Mouse (Mus musculus): ENCODE measurements around the gene Mob2.

Mob2 gene

DNA sequence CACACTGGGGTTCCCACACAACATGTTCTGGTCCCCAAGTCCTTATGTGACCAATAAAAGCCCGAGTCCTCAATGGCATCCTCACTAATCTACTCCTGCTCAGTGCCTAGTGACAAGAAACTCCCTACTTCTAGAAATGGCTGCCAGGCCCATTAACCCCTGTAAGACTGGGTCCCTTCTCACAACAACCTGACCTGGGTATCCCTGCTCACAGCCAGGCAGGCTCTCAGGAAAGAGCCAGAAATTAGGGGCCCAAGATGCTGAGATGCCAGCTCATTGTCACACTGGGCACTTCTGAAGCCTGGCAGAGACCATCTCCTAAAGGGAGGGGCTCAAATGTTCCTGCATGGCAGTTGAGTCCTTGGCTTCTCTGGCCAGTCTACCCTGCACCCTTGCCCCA is 32.1 kb upstream of the Mob2 start:
- H3K4me1 ChIP-seq (replicated peaks; ENCODE audit: low read depth, low read length): peaks cover 17% of the 10 kb centered on the region
- no peak overlapping the region for H3K4me3 ChIP-seq (replicated peaks; ENCODE audit: low read length)
- H3K9me3 ChIP-seq (ENCODE audit: low read length): no peaks in the 10 kb centered on the region
- H3K36me3 ChIP-seq (ENCODE audit: insufficient read depth, low read length): no peaks in the 10 kb centered on the region
- H3K27me3 ChIP-seq (ENCODE audit: insufficient read depth, low read length): peaks cover 94% of the 10 kb centered on the region
- TF ChIP-seq NANOG (IDR thresholded peaks at IDR 0.05; ENCODE audit: borderline replicate concordance, low read length) (no peak), POU5F1 (IDR thresholded peaks at IDR 0.05; ENCODE audit: borderline replicate concordance, low read length) (no peak), CTCF (conservative IDR thresholded peaks at IDR 0.05; ENCODE audit: low read length) (no peak)

DNA sequence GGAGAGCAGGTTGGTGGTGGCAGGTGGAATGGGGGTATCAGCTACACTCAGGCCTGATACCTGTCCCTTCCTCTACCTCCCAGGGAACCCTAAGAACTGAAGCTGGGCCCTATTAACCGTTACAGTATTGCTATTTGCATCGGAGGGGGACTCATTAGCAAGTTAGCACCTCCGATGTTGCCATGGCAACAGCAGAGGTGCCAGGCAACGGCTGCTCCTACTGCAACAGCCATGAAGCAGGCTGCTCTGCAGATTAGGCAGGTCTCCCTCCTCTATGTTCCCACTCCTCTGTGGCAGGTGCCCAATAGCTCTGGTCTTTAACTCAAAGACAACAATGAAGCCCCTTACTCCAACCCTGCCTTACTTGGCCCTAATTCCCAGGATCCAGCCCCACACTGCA is 31.0 kb upstream of the Mob2 start:
- Histone ChIP-seq H3K4me1 (replicated peaks; ENCODE audit: low read depth, low read length) (peaks cover 17% of the 10 kb centered on the region), H3K36me3 (ENCODE audit: insufficient read depth, low read length) (no peaks in the 10 kb centered on the region), H3K4me3 (replicated peaks; ENCODE audit: low read length) (no peak overlapping the region), H3K27me3 (ENCODE audit: insufficient read depth, low read length) (peaks cover 96% of the 10 kb centered on the region), H3K9me3 (ENCODE audit: low read length) (no peaks in the 10 kb centered on the region)
- no peak for TF ChIP-seq POU5F1 (IDR thresholded peaks at IDR 0.05; ENCODE audit: borderline replicate concordance, low read length)
- no peak for TF ChIP-seq NANOG (IDR thresholded peaks at IDR 0.05; ENCODE audit: borderline replicate concordance, low read length)
- TF ChIP-seq CTCF (conservative IDR thresholded peaks at IDR 0.05; ENCODE audit: low read length): no peak

DNA sequence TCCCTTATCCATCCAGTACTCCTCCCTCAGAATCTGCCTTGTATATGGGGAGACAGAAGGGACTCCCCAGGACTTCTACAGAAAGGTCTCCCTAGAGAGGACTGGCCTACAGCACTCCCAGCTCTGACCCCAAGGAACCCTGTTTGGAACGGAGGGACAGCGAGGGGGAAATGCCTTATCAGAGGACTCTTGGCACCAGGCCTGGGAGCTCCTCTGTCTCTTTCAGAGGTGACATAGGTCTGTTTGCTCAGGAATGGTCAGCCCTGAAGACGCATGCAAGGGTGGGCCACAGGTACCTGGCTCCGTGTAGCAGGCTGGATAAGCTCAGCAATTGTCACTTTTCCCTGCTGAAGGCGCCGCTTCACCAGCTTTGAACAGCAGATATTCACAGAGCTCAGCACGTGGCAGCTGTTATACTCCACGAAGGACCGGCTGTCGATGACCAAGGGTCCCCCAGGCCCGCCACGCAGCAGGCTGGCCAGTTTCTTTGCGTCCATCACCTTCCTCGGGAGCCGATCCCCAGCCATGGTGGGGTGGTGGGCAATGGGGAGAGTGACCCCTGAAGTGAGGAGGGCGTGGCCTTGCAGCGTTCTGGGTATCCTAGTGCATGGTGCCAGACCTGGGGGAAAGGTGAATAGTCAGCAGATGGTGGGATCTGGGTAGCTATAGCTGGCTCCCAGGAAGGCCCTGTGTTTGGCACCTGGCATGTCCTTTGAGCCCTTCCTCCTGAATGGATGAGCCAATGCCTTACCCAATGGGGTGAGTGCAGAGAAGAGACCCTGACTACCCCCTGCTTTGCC is 29.0 kb upstream of the Mob2 start:
- TF ChIP-seq NANOG (IDR thresholded peaks at IDR 0.05; ENCODE audit: borderline replicate concordance, low read length) (no peak), CTCF (conservative IDR thresholded peaks at IDR 0.05; ENCODE audit: low read length) (no peak), POU5F1 (IDR thresholded peaks at IDR 0.05; ENCODE audit: borderline replicate concordance, low read length) (no peak)
- Histone ChIP-seq H3K4me1 (replicated peaks; ENCODE audit: low read depth, low read length) (peaks cover 8% of the 10 kb centered on the region), H3K4me3 (replicated peaks; ENCODE audit: low read length) (no peak overlapping the region), H3K9me3 (ENCODE audit: low read length) (no peaks in the 10 kb centered on the region), H3K27me3 (ENCODE audit: insufficient read depth, low read length) (peaks cover 99% of the 10 kb centered on the region), H3K36me3 (ENCODE audit: insufficient read depth, low read length) (no peaks in the 10 kb centered on the region)

DNA sequence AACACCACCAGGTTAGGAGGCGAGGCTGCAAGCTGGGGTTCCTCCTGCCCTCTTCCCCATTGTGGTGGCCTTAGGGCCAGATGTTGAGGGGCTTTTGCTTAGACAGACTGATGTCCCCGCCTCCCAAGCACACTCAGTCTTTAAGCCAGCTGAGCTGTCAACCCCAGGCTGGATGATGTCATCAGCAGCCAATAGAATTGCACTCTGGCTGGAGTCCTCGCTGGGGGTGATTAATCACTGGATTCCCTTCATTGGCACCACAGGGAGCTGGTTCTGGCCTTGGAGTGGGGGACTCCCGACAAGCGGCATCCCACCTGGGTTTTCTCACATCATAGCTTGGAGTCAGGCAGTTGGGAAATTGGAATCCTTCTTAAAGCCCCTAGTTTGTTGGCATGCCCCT is 28.0 kb upstream of the Mob2 start:
- Histone ChIP-seq H3K27me3 (ENCODE audit: insufficient read depth, low read length) (peaks cover 100% of the 10 kb centered on the region), H3K4me1 (replicated peaks; ENCODE audit: low read depth, low read length) (peaks cover 11% of the 10 kb centered on the region)
- TF ChIP-seq CTCF (conservative IDR thresholded peaks at IDR 0.05; ENCODE audit: low read length) (no peak), NANOG (IDR thresholded peaks at IDR 0.05; ENCODE audit: borderline replicate concordance, low read length) (no peak), POU5F1 (IDR thresholded peaks at IDR 0.05; ENCODE audit: borderline replicate concordance, low read length) (no peak)

DNA sequence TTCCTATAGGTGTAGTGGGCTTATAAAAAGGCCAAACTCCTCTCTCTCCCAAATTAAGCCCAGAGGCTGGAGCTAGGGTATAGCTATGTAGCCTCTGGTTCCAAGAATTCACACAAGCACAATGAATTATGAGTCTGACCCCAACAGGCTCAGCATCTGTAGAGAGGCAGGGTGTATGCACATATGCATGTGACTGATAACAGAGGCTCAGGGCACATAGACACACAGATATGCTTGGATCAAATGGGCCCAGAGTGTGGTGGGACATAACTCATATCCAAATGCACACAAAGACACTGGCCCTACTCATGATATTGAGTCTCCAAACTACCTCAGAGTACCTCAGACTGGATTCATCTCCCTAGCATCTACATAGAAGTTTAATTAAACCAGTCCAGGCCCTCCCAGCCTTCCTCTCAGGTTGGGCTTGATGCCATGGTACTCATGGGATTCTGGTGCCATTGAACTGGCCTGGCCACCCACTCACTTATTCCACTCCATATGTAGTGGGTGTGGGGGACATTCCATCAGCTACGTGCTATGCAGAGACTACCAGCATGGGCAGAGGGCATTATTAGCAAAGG is 26.3 kb upstream of the Mob2 start:
- Histone ChIP-seq H3K4me1 (replicated peaks; ENCODE audit: low read depth, low read length) (peaks cover 18% of the 10 kb centered on the region), H3K9me3 (ENCODE audit: low read length) (0 out of 2 replicates have a peak, but pooled peaks cover 7% of the 10 kb centered on the region), H3K36me3 (ENCODE audit: insufficient read depth, low read length) (no peaks in the 10 kb centered on the region), H3K4me3 (replicated peaks; ENCODE audit: low read length) (no peak overlapping the region), H3K27me3 (ENCODE audit: insufficient read depth, low read length) (peaks cover 100% of the 10 kb centered on the region)
- TF ChIP-seq CTCF (conservative IDR thresholded peaks at IDR 0.05; ENCODE audit: low read length): no peak
- TF ChIP-seq NANOG (IDR thresholded peaks at IDR 0.05; ENCODE audit: borderline replicate concordance, low read length): no peak
- TF ChIP-seq POU5F1 (IDR thresholded peaks at IDR 0.05; ENCODE audit: borderline replicate concordance, low read length): no peak

More for the DNA sequence above, 28.0 kb upstream of the Mob2 start:
- H3K9me3 ChIP-seq (ENCODE audit: low read length): 0 out of 2 replicates have a peak, but pooled peaks cover 1% of the 10 kb centered on the region
- no peaks in the 10 kb centered on the region for H3K36me3 ChIP-seq (ENCODE audit: insufficient read depth, low read length)
- no peak overlapping the region for H3K4me3 ChIP-seq (replicated peaks; ENCODE audit: low read length)

DNA sequence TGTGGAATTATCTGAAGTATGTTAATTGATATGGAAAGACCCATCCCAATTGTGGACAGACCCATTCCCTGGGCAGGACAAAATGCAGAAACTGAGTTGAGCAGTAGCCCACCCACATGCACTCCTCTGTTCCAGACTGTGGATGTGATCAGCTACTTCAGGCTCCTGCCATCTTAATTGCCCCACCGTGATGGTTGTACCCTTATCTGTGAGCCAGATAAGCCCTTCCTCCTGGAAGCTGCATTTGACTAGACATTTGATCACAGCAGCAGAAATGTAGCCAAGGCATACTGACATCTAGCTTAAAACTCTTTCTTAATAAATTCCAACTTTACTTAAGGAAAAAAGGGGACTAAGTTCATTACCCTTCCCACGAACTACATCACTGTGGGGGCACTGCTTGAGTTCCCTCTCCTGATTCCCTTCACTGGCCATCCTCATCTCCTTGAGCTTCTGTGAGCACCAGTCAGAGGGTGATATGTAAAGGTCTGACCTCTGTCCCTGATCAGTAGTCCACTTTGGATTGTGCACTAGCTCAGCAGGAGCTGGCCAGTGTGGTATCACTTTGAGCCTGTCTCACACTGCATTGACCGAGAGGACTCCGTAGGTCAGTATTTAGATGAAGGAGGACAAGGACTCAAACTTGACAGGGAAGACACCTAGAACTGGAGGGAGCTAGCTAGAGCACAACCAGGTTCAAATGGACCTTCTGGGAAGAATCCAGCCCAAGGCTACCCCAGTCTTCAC is 25.5 kb upstream of the Mob2 start:
- Histone ChIP-seq H3K4me3 (replicated peaks; ENCODE audit: low read length) (no peak overlapping the region), H3K4me1 (replicated peaks; ENCODE audit: low read depth, low read length) (peaks cover 23% of the 10 kb centered on the region), H3K36me3 (ENCODE audit: insufficient read depth, low read length) (no peaks in the 10 kb centered on the region), H3K27me3 (ENCODE audit: insufficient read depth, low read length) (peaks cover 100% of the 10 kb centered on the region), H3K9me3 (ENCODE audit: low read length) (0 out of 2 replicates have a peak, but pooled peaks cover 7% of the 10 kb centered on the region)
- TF ChIP-seq NANOG (IDR thresholded peaks at IDR 0.05; ENCODE audit: borderline replicate concordance, low read length): no peak
- TF ChIP-seq CTCF (conservative IDR thresholded peaks at IDR 0.05; ENCODE audit: low read length): no peak
- no peak for TF ChIP-seq POU5F1 (IDR thresholded peaks at IDR 0.05; ENCODE audit: borderline replicate concordance, low read length)

DNA sequence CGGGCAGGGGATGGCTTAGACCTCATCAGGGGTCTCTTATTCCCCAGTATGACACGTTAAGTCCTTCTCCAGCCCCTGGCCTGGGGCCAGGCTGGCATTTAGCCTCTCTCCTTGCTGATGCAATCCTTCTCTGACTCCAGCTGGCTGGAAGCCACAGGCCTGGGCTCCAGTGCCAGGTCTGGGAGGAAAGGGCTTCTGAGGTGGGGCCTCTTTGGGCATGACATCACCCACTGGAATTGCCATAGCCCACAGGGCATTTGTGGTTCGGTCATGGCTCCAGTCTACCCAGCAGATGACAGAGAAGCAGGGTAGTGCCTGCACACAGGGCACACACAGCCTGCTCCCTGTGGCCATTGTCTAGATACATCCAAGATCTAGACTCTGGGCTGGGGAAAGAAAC is 24.0 kb upstream of the Mob2 start:
- TF ChIP-seq POU5F1 (IDR thresholded peaks at IDR 0.05; ENCODE audit: borderline replicate concordance, low read length): no peak
- no peak for TF ChIP-seq NANOG (IDR thresholded peaks at IDR 0.05; ENCODE audit: borderline replicate concordance, low read length)
- TF ChIP-seq CTCF (conservative IDR thresholded peaks at IDR 0.05; ENCODE audit: low read length): no peak

DNA sequence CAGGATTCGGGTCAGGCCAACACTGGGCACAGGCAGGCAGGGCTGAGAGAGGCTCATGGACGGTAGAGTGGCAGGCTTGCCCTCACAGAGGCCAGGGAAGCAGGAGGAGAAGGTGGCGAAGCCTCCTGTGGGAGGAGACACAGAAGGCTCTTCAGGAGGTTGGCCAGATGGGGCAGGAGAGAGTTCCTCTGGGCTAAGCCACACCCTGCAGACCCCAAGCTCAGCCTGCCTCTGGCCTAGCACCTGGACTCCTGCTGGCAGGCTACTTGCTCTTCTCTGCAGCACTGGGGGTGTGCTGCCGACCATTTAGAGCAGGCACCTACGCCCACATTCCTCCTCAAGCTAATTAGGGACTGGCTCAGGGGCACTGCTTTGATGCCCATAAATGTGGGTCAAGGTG is 23.5 kb upstream of the Mob2 start:
- H3K27me3 ChIP-seq (ENCODE audit: insufficient read depth, low read length): peaks cover 99% of the 10 kb centered on the region
- peaks cover 26% of the 10 kb centered on the region for H3K4me1 ChIP-seq (replicated peaks; ENCODE audit: low read depth, low read length)
- 0 out of 2 replicates have a peak, but pooled peaks cover 7% of the 10 kb centered on the region for H3K9me3 ChIP-seq (ENCODE audit: low read length)
- H3K36me3 ChIP-seq (ENCODE audit: insufficient read depth, low read length): no peaks in the 10 kb centered on the region
- TF ChIP-seq CTCF (conservative IDR thresholded peaks at IDR 0.05; ENCODE audit: low read length): no peak
- no peak for TF ChIP-seq POU5F1 (IDR thresholded peaks at IDR 0.05; ENCODE audit: borderline replicate concordance, low read length)
- no peak for TF ChIP-seq NANOG (IDR thresholded peaks at IDR 0.05; ENCODE audit: borderline replicate concordance, low read length)
- no peak overlapping the region for H3K4me3 ChIP-seq (replicated peaks; ENCODE audit: low read length)

More for the DNA sequence above, 24.0 kb upstream of the Mob2 start:
- Histone ChIP-seq H3K36me3 (ENCODE audit: insufficient read depth, low read length) (no peaks in the 10 kb centered on the region), H3K9me3 (ENCODE audit: low read length) (0 out of 2 replicates have a peak, but pooled peaks cover 7% of the 10 kb centered on the region), H3K27me3 (ENCODE audit: insufficient read depth, low read length) (peaks cover 99% of the 10 kb centered on the region), H3K4me3 (replicated peaks; ENCODE audit: low read length) (no peak overlapping the region), H3K4me1 (replicated peaks; ENCODE audit: low read depth, low read length) (peaks cover 26% of the 10 kb centered on the region)

Data from E14TG2a.4 (cell line).